Mouse (Mus musculus) CD4-positive, CD25-positive, alpha-beta regulatory T cell, adult 4 months (primary cell): ENCODE results near the gene Nme3. TPM values are rescaled to one million over a fixed set of nuclear protein-coding genes. Genes with fewer than 3 reads are reported as not detected.

ENCODE experiments used
- ATAC-seq: one replicate; pipeline ENCODE4 v1.8.0; 2017
- polyA plus RNA-seq, 2 experiments: library from polyadenylated mRNA; unstranded; fragments of 100-300 nt; shearing (Covaris generic); gene quantifications; one replicate each; pipeline ENCODE4 v1.2.1; 2017

The Nme3 gene
- polyA plus RNA-seq, 2 experiments from 2014 or later: 40.7 to 52.5 TPM

DNA sequence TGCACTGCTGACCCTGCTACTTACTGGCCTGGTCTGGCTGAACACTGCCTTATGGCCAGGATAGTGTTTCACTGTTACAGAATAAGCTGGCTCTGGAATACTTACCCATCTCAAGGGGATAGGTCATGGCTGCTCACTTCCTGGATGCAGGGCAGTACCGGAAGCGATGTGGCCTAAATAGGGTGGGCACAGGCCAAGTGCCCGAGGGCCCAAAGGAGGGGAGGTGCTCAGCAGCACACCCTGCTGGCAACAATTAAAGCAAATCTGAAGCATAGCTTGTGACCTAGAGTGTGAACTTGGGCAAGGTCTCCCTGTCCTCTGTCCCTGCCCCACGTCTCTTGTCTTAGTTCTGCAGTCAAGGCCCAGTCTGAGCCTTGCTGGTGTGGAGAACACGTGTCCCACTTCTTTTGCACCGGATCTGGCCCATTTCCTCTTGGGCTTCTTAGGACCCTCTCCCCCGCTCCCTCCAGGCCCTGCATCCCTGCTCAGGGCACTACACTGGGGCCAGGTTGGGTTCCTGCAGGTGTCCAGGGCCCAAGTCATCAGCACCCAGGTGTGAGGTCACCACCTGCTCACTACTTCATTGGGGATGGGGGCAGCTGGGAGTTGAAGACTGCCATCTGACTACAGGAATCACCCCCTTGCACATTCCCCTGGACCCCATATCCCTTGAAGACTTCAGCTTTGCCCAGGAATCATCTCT lies 14.4 kb upstream of the Nme3 start:
- no peak for ATAC-seq

DNA sequence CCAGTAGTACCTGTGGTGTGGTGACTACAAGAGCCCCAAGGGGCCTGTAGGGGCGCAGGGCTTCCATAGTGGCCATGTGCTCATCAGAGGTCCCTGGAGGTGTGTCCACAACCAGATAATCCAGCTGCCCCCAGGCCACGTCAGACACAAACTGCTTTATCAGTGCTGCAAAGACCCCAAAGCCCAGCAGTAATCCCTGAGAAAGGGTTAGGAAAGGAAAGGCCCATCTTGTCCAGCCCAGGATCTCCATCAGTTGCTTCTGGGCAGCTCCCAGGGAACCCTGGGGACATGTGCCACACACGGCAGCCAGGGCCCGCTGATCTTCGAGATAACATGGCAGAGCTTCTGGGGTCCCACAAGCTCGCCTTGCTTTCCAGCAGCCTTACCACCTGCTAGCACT lies 11.9 kb upstream of the Nme3 start:
- ATAC-seq: no peak

DNA sequence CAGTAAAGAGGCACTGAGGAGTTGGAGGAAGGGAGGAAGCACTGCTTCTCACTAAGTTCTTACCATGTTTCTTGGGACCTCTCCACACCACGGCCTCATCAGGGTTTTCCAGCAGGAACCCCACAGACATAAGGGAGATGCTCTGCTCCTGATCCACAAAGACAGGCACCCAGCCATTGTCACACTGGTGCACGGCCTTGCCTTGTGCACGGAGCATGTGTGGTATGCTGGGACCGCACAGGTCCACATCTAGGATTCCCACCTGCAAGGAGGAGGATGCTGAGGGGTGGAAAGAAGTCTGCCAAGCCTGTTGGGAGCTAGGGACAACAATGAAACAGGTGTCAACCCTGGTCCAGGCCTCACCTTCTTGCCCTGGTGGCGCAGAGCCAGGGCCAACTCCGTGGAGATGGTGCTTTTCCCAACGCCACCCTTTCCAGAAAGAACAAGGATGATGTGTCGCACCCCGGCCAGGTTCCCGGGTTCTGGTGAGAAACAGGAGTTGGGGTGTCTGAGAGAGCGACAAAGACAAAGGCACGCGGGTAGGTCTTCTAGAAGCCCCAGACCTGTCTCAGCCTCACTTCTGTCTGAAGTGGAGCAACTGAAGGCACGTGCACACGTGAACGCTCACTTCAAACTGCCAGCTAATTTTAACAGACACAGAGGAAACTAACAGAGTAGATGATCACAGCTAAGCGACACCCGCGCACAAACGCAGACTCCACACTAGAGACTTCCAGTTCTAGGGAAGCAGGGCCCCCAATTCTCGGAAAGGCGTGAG lies 10.8 kb upstream of the Nme3 start:
- no peak for ATAC-seq

DNA sequence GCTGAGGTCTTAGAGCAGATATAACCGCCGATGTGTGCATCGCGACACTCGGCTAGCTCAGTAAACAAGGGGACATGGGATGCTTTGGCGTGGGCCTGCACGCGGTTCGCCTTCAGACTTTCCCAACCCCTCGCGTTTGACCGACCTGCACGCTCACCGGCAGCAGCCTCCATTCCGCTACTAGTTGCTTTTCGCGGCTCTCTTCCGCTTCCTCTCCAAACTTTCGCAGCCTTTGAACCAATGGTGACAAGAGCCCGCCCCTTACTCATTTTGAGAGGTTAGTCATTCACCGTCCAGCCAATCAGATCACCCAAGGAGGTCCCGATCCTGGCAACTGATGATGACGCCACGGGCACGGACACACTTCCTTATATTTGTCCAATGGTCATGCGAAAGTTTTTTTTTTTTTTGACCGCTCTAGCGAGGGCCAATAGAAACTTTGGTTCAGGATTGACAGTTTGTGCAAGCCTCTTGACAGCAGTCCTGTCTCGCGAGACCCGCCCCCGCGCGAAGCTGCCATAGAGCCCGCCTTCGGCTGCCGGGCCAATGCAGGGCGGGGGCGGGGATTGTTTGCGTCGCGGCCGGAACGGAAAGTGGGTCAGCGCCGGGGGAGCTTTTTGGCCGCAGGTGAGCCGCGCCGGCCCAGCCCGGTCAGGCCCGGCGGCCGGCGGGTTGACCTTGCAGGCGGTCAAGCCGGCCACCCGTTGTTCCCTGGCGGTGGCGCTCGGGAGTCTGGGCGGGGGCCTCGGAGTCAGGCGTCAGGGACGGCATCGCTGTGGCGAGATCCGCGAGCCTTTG lies 10.0 kb upstream of the Nme3 start, which contains the start of the genes Nubp2 and Spsb3:
TSS of gene Nubp2 (minus strand) at position 216 of the 798 bp plus-strand sequence.
TSS of gene Spsb3 (plus strand) at position 510 of the 798 bp plus-strand sequence.
- ATAC-seq: peak; percentile 94

DNA sequence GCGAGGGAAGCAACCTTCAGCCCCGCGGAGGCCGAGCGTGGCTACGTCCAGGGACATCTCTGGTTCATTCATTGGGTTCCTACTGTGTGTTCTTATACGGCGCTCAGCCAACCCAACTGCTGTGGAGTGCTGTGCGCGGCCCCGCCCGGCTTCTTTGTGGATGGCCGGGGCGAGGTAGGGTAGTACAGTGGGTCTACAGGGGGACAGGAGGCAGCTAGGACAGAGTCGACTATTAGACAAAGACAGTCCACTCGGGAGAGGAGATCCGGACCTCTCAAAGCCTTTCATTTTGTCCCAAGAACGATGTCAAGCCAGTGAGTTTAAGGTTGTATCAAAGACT lies 9.4 kb upstream of the Nme3 start:
- peak; percentile 7 for ATAC-seq

DNA sequence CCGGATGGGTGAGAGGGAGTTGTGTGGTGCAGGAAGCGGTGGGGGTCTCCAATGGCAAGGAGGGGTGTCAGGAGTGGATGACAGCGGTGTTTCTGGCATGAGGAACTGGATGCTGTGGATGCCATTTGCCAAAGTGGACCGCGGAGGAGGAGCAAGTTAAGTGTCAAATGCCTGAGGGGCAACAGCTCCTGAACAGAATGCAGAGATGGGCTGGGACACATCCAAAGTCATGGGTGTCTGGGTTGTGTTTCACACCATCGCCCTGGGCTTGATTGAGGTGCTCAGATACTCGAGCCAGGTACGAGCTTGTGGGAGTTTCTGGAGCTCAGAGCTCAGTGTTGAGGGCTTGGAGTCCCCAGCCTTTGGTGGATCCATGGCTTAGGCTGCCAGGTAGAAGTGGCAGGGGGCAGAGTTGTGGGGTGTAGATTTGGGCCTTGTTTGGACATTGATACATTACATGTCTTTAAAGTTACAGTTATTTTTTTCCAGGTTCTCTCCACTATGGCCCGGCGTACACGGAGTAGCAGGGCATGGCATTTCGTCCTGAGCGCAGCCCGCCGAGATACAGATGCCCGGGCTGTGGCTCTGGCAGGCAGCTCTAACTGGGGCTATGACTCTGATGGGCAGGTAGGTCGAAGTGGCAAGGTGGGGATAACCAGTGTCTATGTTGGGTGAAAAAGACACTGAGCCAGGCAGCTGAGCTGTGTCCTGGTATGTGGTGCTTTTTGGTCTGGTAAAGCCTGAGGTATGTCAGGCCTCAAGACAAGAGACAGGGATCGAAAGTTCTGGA lies 8.8 kb upstream of the Nme3 start:
- ATAC-seq: no peak

DNA sequence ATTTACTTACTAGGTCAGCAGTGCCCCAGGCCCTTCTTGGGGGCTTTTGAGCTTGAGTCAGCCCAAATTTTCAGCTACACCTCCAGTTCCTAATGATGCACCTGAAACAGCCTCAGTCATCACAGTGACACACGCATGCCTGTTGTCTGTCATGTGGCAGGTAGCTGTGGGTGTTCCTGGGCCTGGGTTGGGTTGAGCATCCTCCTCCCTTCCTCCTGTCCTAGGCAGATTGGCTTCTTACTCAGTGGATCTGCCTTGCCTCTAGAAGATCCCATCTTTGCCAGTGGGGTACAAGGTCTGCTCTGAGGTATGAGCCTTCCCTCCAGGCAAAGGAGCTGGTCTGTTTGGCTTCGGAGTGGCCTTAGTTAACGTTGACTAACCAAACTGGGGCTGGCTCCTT lies 7.4 kb upstream of the Nme3 start:
- ATAC-seq: no peak

DNA sequence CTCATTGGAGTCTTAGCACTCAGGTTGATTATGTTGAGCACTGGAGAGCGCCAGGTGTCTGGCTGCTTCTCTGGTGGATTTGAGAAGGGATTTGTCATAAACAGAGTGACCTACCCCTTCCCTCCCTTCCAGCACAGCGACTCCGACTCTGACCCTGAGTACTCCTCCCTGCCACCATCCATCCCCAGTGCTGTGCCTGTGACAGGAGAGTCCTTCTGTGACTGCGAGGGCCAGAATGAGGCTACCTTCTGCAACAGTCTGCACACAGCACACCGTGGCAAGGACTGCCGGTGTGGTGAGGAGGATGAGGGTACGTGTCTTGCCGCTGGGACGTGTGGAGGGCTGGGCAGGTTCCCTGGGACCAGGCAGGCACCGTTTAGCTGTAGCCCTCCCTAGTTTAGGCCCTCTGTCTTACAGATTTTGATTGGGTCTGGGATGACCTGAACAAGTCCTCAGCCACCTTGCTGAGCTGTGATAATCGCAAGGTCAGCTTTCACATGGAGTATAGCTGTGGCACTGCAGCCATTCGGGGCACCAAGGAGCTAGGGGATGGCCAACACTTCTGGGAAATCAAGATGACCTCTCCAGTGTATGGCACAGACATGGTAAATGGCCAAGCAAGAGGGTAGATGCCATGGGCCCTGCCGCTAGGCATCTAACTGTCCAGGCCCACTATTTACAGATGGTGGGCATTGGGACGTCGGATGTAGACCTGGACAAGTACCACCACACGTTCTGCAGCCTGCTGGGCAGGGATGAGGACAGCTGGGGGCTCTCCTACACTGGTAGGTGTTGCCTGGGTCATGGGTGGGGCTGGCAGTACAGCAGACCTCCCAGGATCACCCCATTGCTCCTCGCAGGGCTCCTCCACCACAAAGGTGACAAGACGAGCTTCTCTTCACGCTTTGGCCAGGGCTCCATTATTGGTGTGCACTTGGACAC lies 5.9 kb upstream of the Nme3 start:
- no peak for ATAC-seq

DNA sequence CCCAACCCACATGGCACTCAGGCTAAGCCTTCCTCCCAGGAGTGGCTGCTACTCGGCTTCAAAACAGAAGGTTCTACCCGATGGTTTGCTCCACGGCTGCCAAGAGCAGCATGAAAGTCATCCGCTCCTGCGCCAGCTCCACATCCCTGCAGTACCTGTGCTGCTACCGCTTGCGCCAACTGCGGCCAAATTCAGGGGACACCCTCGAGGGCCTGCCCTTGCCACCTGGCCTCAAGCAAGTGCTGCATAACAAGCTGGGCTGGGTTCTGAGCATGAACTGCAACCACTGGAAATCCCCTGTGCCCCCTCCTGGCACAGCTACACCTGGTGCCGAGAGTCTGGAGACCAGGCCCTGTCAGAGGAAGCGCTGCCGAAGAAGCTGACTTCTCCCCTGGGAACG lies 5.0 kb upstream of the Nme3 start:
- no peak for ATAC-seq

DNA sequence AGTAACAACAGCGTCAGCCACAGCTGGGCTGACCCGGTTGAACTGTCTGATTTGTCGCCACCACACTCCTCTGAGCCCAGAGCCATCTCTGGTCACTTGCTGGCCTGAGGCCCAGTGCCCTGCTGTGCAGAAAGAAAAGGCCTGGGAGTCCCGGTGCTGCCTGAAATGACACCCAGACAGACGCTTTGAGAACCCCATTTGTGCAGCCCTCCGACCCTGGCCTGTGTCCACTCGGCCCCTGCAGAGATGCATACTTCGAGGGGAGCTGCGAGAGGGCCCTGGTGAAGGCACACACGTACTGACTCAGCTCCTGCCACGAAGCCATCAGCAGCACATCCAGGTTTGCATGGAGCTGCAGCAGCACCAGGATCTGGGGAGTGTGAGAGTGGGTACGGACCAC lies 3.5 kb upstream of the Nme3 start:
- no peak for ATAC-seq

DNA sequence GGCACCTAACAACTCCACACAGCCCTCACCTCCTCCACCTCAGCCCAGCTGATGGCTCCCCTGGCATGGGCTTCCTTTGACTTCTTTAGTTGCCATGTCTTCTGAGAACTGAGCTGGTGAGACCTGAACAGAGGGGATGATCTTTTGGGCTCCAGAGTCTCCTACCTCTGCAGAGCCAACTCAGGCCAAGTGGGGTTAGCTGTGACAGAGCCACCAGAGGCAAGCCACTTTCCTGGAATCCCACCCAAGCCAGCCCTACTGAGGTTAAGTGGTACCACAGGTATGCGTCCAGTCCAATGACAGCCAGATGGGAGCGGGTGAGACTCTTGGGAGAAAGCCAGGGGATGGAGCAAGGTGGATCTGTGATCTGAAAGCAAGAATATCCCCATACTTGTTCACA lies 3.0 kb upstream of the Nme3 start:
- no peak for ATAC-seq

DNA sequence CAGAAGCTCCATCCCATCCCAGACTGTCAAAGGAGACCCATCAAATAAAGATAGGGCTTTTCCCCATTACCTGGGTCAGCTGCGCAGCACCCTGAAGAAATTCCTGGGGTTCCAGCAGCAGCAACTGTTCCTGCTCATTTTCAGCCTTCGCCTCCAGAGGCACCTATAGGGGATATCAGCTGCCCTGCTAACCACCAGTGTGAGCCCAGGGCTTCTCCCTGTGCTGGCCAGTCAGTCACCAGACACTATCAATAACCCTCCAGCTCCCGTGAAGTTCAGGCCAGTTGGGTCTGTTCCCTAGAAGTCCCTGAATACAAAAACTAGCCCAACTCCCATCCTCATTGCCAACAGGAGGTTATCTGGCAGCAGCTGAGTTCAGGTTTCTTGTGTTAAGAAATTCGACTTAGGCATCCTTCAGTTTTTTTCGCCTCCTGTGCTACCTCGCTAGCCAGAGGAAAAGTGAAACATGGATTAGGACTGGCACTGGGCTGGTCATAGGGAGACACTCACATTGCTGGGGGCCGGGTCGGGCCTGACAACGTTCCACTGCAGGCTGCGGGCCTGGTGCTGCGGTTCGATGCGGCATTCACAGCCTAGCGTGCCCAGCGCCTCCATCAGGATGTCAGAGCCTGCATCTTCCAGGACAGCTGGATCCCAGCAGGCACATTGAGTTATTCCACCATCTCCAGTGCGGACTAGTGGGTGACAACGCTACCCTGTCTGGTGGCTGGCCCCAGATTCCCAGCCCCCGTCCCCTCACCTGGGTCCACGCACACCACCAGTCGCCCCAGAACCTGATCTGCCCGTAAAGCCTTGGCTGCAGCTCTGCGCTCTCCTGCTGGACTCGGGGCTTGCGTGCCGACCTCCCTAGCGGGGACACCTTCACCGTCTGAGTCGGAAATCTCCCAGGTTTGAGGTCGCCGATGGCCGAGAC lies 2.0 kb upstream of the Nme3 start:
- peak; percentile 7 for ATAC-seq

DNA sequence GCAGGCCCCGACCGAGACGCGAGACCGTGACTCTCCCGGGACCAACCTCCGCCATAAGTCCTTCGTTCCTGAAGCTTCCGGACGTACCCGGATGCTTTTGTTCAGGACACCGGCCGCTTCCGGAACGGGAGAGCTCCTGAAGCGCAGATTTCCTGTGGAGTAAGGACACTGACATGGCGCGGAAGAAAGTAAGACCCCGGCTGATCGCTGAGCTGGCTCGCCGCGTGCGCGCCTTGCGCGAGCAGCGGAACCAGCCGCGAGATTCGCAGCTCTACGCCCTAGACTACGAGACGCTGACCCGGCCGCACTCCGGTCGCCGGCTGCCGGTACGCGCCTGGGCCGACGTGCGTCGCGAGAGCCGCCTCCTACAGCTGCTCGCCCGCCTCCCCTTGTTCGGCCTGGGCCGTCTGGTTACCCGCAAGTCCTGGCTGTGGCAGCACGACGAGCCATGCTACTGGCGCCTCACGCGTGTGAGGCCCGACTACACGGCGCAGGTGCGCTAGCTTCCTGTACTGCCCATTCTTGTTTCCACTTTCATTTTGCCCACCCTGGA lies 1.2 kb upstream of the Nme3 start, which contains the start of the genes Eme2 and Mrps34:
TSS of gene Eme2 (minus strand) at position 93 of the 553 bp plus-strand sequence.
TSS of gene Mrps34 (plus strand) at position 122 of the 553 bp plus-strand sequence.
- ATAC-seq: peak; percentile 67

DNA sequence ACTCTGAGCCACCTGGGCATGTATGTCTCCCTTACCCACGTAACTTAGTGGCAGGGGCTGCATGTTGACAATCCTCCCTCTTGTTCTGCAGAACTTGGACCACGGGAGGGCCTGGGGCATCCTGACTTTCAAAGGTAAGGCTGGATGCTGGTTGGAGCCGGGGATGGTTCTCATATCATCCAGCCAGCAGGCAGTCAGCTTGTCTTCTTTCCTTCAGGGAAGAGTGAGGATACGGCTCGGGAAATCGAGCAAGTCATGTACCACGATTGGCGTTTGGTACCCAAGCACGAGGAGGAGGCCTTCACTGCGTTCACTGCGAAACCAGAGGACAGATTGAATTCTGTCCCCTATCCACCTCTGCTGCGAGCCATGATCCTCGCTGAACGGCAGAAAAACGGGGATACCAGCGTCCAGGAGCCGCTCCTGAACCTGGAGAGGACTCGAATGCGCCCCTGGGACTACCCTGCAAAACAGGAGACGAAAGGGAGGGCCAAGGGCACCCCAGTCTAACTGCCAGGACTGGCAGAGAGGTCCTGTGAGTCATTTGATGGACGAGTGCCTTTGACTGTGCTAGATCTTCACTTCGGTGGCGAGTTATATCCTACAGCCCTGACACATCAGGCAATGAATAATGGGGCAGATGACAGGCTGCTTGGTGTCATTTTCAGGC lies 594 bp upstream of the Nme3 start:
- peak; percentile 2 for ATAC-seq

DNA sequence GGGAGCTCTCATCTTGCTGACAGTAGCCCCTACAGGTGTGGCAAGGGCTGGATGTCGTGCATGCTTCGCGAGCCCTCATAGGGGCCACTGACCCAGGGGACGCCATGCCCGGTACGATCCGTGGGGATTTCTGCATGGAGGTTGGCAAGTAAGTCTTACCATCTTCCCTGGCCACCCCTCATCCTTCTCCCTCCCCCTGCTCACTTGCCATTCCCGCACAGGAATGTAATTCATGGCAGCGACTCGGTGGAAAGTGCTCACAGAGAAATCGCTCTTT lies 631 bp downstream of the Nme3 start:
- ATAC-seq: no peak

DNA sequence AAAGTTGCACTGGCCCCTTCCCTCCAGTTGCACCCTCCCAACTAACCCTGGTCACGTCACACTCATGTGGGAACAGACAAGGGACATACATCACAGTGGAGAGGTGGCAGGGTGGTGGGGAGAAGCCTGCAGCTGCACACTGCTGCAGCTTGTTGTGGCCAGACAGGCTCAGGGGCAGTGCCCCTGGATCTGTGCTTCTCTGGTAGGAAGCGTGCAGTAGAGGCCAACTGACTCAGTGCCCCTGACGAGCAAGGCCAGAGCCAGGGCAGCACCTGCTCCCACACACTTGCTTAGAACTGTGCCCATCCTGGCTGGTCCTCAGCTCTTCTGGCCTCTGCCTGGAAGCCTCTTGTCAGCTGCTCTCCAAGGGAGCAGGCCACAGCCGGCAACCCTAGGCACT lies 1.3 kb downstream of the Nme3 start:
- no peak for ATAC-seq

DNA sequence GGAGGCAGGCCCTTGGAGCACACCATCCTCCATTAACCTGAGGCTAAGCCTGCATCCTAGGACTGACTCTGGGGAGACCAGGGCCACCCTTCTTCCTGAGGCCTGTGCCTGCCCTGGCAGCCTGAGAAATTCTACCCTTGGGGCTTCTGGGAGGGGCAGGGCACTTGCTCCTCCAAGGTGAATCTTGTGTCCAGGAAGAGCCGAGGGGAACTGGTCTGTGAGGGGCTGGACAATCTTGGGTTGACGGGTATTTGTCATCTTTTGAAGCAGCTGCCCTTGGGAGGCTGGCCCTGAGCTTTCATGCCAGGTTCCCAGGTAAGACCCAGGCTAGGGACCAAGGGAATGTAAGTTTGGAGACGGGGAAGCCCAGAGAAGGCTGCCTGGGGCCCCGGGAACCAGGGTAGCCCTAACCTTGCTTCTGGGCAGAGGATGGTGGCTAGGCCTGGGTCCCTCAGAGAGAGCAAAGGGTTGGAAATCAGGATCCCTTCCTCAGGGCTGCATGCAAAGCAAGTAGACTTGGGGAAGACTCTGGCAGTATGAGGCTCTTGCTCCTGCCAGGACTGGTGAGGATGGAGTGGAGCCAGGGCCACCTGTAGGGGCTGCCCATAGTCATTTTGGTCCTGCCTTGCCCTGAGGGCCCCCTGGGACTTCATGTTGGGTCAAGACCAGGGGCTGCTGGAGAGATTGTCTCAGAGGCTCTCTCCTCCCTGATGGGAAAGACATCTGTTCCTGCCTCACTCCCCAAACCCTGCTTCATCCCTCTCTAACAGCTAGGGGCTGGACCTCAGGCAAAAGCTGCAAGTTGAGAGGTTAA lies 1.9 kb downstream of the Nme3 start:
- ATAC-seq: no peak

DNA sequence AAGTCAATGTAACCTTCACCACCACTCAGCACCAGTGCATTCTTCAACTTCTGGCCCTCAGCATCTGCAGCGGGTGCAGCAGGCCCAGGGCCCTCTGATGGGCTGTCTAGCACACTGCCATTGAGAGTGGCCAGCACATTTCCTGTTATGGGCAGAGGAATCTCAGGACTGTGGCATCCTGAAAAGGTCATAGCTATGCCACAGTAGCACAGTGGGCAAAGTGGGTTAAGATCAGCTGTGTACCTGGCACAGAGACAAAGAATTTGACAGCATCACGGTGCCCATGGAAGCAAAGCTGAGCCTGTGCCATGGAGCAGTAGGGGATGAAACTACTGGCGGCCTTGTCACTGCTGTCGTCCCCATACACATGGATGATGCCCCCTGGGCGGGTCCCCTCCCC lies 2.9 kb downstream of the Nme3 start:
- no peak for ATAC-seq

DNA sequence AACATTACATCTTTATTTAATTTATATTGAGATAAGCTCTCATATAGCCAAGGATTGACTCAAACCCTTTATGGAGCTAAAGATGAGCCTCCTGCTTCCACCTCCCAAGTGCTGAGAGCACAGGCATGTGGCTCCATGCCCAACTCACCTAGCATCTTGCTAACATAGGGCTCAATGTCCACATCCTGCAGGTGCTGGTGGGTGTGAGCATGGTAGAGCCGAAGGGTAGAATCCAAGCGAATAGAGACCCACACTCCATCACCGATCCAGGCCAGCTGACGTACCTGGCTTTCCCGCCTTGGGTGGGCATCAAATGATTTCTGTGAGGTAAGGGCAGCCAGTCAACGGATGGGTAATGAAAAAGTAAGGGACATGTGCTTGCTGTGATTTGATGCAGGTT lies 3.7 kb downstream of the Nme3 start:
- ATAC-seq: no peak
